9 mouse cellular contexts compared by ENCODE assay signal in genomic region chr1:179854288-179854965, GRCm38 (mm10). TPM values are rescaled to one million over a fixed set of nuclear protein-coding genes. Genes with fewer than 3 reads are reported as not detected.
DNase-seq lines count a peak whose midpoint lies in the region; ATAC-seq and TF ChIP-seq lines count a peak whose summit lies in the region.
"Had no signal": no experiment of that assay in that cellular context is flagged by ENCODE, and none has a peak within 500 bp of the region (broad histone marks: within the 10 kb centered on the region; RNA-seq: fewer than 3 reads in every experiment).

No protein-coding gene starts in this region.

- no peaks in the 10 kb centered on the region for H3K9me3 ChIP-seq in midbrain, embryonic 10.5 days (replicated peaks)
- no peaks in the 10 kb centered on the region for H3K9me3 ChIP-seq in midbrain, embryonic 14.5 days (ENCODE audit: control insufficient read depth, low read length)
- H3K9me3 ChIP-seq in limb, embryonic 14.5 days (ENCODE audit: control insufficient read depth, low read length), result no peaks in the 10 kb centered on the region
- H3K9me3 ChIP-seq in intestine, postnatal 0 days (ENCODE audit: control insufficient read depth), result no peaks in the 10 kb centered on the region
- H3K9me3 ChIP-seq in hindbrain, embryonic 14.5 days (ENCODE audit: control insufficient read depth, low read length), result no peaks in the 10 kb centered on the region
- no peaks in the 10 kb centered on the region for H3K9me3 ChIP-seq in kidney, embryonic 16.5 days (ENCODE audit: low read length)
- H3K9me3 ChIP-seq: hindbrain, embryonic 15.5 days had no signal

- peak; percentile 99 for TF ChIP-seq EP300 in heart, adult 2 months (IDR thresholded peaks at IDR 0.05; ENCODE audit: insufficient read depth, low read depth, low read length)

- intact Hi-C loops in heart, adult 2 months (cut with DNase I), result loop anchor here (10.0 kb wide), 2 partner anchors 290 to 570 kb away; no protein-coding TSS in a partner anchor

- no peaks in the 10 kb centered on the region for H3K36me3 ChIP-seq in midbrain, embryonic 10.5 days
- H3K36me3 ChIP-seq in midbrain, embryonic 14.5 days (ENCODE audit: control insufficient read depth, insufficient read depth, low read length), result no peaks in the 10 kb centered on the region
- no peaks in the 10 kb centered on the region for H3K36me3 ChIP-seq in heart, adult 2 months (ENCODE audit: control insufficient read depth, insufficient read depth, low read length)
- H3K36me3 ChIP-seq in limb, embryonic 14.5 days (ENCODE audit: control insufficient read depth, insufficient read depth, low read length), result no peaks in the 10 kb centered on the region
- no peaks in the 10 kb centered on the region for H3K36me3 ChIP-seq in intestine, postnatal 0 days (ENCODE audit: control insufficient read depth, insufficient read depth)
- no peaks in the 10 kb centered on the region for H3K36me3 ChIP-seq in hindbrain, embryonic 14.5 days (replicated peaks; ENCODE audit: control insufficient read depth, insufficient read depth)
- no peaks in the 10 kb centered on the region for H3K36me3 ChIP-seq in kidney, embryonic 16.5 days (ENCODE audit: insufficient read depth, low read length)
- H3K36me3 ChIP-seq: hindbrain, embryonic 15.5 days had no signal

- no peaks in the 10 kb centered on the region for H3K27me3 ChIP-seq in midbrain, embryonic 10.5 days (ENCODE audit: low read depth, poor library complexity, severe bottlenecking)
- no peaks in the 10 kb centered on the region for H3K27me3 ChIP-seq in midbrain, embryonic 14.5 days (ENCODE audit: control insufficient read depth, insufficient read depth, low read length)
- H3K27me3 ChIP-seq in heart, adult 2 months (ENCODE audit: control insufficient read depth, insufficient read depth, low read length), result no peaks in the 10 kb centered on the region
- no peaks in the 10 kb centered on the region for H3K27me3 ChIP-seq in limb, embryonic 14.5 days (ENCODE audit: control insufficient read depth, insufficient read depth, low read length)
- H3K27me3 ChIP-seq in intestine, postnatal 0 days (replicated peaks; ENCODE audit: control insufficient read depth, insufficient read depth, low read length), result no peaks in the 10 kb centered on the region
- no peaks in the 10 kb centered on the region for H3K27me3 ChIP-seq in hindbrain, embryonic 14.5 days (ENCODE audit: control insufficient read depth, insufficient read depth, low read length)
- H3K27me3 ChIP-seq in kidney, embryonic 16.5 days (ENCODE audit: insufficient read depth, low read length), result no peaks in the 10 kb centered on the region
- H3K27me3 ChIP-seq: hindbrain, embryonic 15.5 days had no signal

- WGBS in midbrain, embryonic 10.5 days, result 73% methylated on average over 12 of the region's 12 CpGs
- WGBS in midbrain, embryonic 14.5 days, result 59% methylated on average over 12 of the region's 12 CpGs
- WGBS in heart, adult 2 months, result 28% methylated on average over 12 of the region's 12 CpGs
- 55% methylated on average over 12 of the region's 12 CpGs for WGBS in limb, embryonic 14.5 days
- WGBS in intestine, postnatal 0 days, result 32% methylated on average over 12 of the region's 12 CpGs
- 46% methylated on average over 12 of the region's 12 CpGs for WGBS in hindbrain, embryonic 14.5 days
- WGBS in kidney, embryonic 16.5 days, result 56% methylated on average over 12 of the region's 12 CpGs

- H3K4me2 ChIP-seq in midbrain, embryonic 14.5 days (ENCODE audit: low read length), result no peak overlapping the region
- no peak overlapping the region for H3K4me2 ChIP-seq in limb, embryonic 14.5 days (replicated peaks; ENCODE audit: low read depth, low read length, severe bottlenecking)
- no peak overlapping the region for H3K4me2 ChIP-seq in intestine, postnatal 0 days (replicated peaks; ENCODE audit: low read depth)
- no peak overlapping the region for H3K4me2 ChIP-seq in hindbrain, embryonic 14.5 days (replicated peaks)
- no peak overlapping the region for H3K4me2 ChIP-seq in kidney, embryonic 16.5 days (replicated peaks; ENCODE audit: low read depth, low read length)
- H3K4me2 ChIP-seq: hindbrain, embryonic 15.5 days had no signal

- H3K4me1 ChIP-seq in midbrain, embryonic 10.5 days, result peaks cover 5% of the 10 kb centered on the region
- no peaks in the 10 kb centered on the region for H3K4me1 ChIP-seq in midbrain, embryonic 14.5 days (ENCODE audit: control insufficient read depth, insufficient read depth, low read length)
- peaks cover 9% of the 10 kb centered on the region for H3K4me1 ChIP-seq in heart, adult 2 months (ENCODE audit: control insufficient read depth, insufficient read depth, low read length)
- no peaks in the 10 kb centered on the region for H3K4me1 ChIP-seq in limb, embryonic 14.5 days (ENCODE audit: control insufficient read depth, insufficient read depth, low read length)
- no peaks in the 10 kb centered on the region for H3K4me1 ChIP-seq in intestine, postnatal 0 days (replicated peaks; ENCODE audit: control insufficient read depth, insufficient read depth, low read length)
- no peaks in the 10 kb centered on the region for H3K4me1 ChIP-seq in hindbrain, embryonic 14.5 days (replicated peaks; ENCODE audit: control insufficient read depth, insufficient read depth, low read length)
- 0 out of 2 replicates have a peak, but pooled peaks cover 5% of the 10 kb centered on the region for H3K4me1 ChIP-seq in kidney, embryonic 16.5 days (ENCODE audit: insufficient read depth, low read length)
- H3K4me1 ChIP-seq: hindbrain, embryonic 15.5 days had no signal

- H3K9ac ChIP-seq in midbrain, embryonic 14.5 days (replicated peaks; ENCODE audit: low read length), result no peak overlapping the region
- no peak overlapping the region for H3K9ac ChIP-seq in heart, adult 2 months (ENCODE audit: low read depth, low read length)
- no peak overlapping the region for H3K9ac ChIP-seq in limb, embryonic 14.5 days (ENCODE audit: low read depth, low read length, severe bottlenecking)
- H3K9ac ChIP-seq in intestine, postnatal 0 days (ENCODE audit: low read depth, low read length), result no peak overlapping the region
- no peak overlapping the region for H3K9ac ChIP-seq in hindbrain, embryonic 14.5 days
- H3K9ac ChIP-seq in kidney, embryonic 16.5 days (replicated peaks; ENCODE audit: low read length), result no peak overlapping the region
- H3K9ac ChIP-seq: hindbrain, embryonic 15.5 days had no signal

- TF ChIP-seq CTCF in heart, adult 2 months (IDR thresholded peaks at IDR 0.05), result no peak
- no peak for TF ChIP-seq CTCF in intestine, postnatal 0 days (IDR thresholded peaks at IDR 0.05; ENCODE audit: low read depth)

- H3K4me3 ChIP-seq in midbrain, embryonic 10.5 days, result no peak overlapping the region
- no peak overlapping the region for H3K4me3 ChIP-seq in midbrain, embryonic 14.5 days (replicated peaks; ENCODE audit: low read depth, low read length)
- H3K4me3 ChIP-seq in heart, adult 2 months, result no peak overlapping the region
- H3K4me3 ChIP-seq in limb, embryonic 14.5 days (replicated peaks; ENCODE audit: low read length), result no peak overlapping the region
- H3K4me3 ChIP-seq in intestine, postnatal 0 days (ENCODE audit: low read depth, low read length), result no peak overlapping the region
- no peak overlapping the region for H3K4me3 ChIP-seq in hindbrain, embryonic 14.5 days (replicated peaks; ENCODE audit: low read length)
- no peak overlapping the region for H3K4me3 ChIP-seq in kidney, embryonic 16.5 days (ENCODE audit: low read length)
- H3K4me3 ChIP-seq: hindbrain, embryonic 15.5 days had no signal

- no peak for DNase-seq in midbrain, embryonic 10.5 days (ENCODE audit: low spot score)
- DNase-seq in midbrain, embryonic 14.5 days, result no peak
- peak; percentile 55 to 77 for DNase-seq in heart, adult 2 months
- DNase-seq in limb, embryonic 14.5 days (ENCODE audit: low spot score), result no peak
- DNase-seq in skeletal muscle tissue, adult 2 months (ENCODE audit: low read depth, low spot score), result peak; percentile 36
- DNase-seq in hindbrain, embryonic 14.5 days (ENCODE audit: low spot score), result no peak

- no peak for ATAC-seq in midbrain, embryonic 14.5 days (ENCODE audit: low FRiP score, low TSS enrichment)
- no peak for ATAC-seq in limb, embryonic 14.5 days (ENCODE audit: low FRiP score, low read depth)
- no peak for ATAC-seq in intestine, postnatal 0 days
- ATAC-seq in hindbrain, embryonic 14.5 days (ENCODE audit: low FRiP score), result no peak
- no peak for ATAC-seq in kidney, embryonic 16.5 days (ENCODE audit: low FRiP score, low TSS enrichment)

- no peaks in the 10 kb centered on the region for H3K79me2 ChIP-seq in heart, adult 2 months (replicated peaks; ENCODE audit: control insufficient read depth, insufficient read depth, low read length)

- peak; percentile 45; the same call in 1 of the 2 replicates for TF ChIP-seq POLR2A in heart, adult 2 months (IDR thresholded peaks at IDR 0.05; ENCODE audit: insufficient read depth, low read depth, low read length)
- no peak for TF ChIP-seq POLR2A in limb, embryonic 14.5 days (IDR thresholded peaks at IDR 0.05; ENCODE audit: borderline replicate concordance, extremely low read depth, insufficient read depth, insufficient read length)

- H3K27ac ChIP-seq in midbrain, embryonic 10.5 days (replicated peaks), result peak overlapping the region; percentile 19; the same call in 1 of the 2 replicates
- no peak overlapping the region for H3K27ac ChIP-seq in midbrain, embryonic 14.5 days (replicated peaks; ENCODE audit: low read depth, low read length)
- H3K27ac ChIP-seq in heart, adult 2 months, result peak overlapping the region; percentile 72
- peak overlapping the region; percentile 77 for H3K27ac ChIP-seq in limb, embryonic 14.5 days (replicated peaks; ENCODE audit: low read depth, low read length)
- H3K27ac ChIP-seq in intestine, postnatal 0 days (ENCODE audit: low read depth, low read length), result no peak overlapping the region
- H3K27ac ChIP-seq in hindbrain, embryonic 14.5 days, result no peak overlapping the region
- no peak overlapping the region for H3K27ac ChIP-seq in kidney, embryonic 16.5 days (ENCODE audit: low read length)
- H3K27ac ChIP-seq: hindbrain, embryonic 15.5 days had no signal

RNA-seq across cellular contexts. Expression of gene Ahctf1, which starts 50.9 kb away (rescaled TPM):
- polyA plus RNA-seq in midbrain, embryonic 10.5 days (2016; fragmentation: Nextera tagmentation; extraction: Ambion mirVana), result 27.3 and 28.1 TPM in 2 replicates
- 19.3 and 24.2 TPM in 2 replicates for polyA plus RNA-seq in midbrain, embryonic 14.5 days (2014; fragmentation: Nextera tagmentation; extraction: Ambion mirVana)
- 10 to 100 TPM; 16.3 to 18.4 TPM for total RNA-seq in heart, adult 2 months (2021)
- polyA plus RNA-seq in heart, adult 2 months (2012; rRNA removed), result 3.9 and 7.8 TPM in 2 replicates
- 28.1 and 31.5 TPM in 2 replicates for polyA plus RNA-seq in limb, embryonic 14.5 days (2012; rRNA removed)
- polyA plus RNA-seq in limb, embryonic 14.5 days (2014; fragmentation: Nextera tagmentation; extraction: Ambion mirVana), result 28.2 and 30.6 TPM in 2 replicates
- 8.8 and 9.4 TPM in 2 replicates for polyA plus RNA-seq in intestine, postnatal 0 days (2015; fragmentation: Nextera tagmentation; extraction: Ambion mirVana)
- 17.5 and 19.2 TPM in 2 replicates for polyA plus RNA-seq in hindbrain, embryonic 14.5 days (2014; fragmentation: Nextera tagmentation; extraction: Ambion mirVana)
- polyA plus RNA-seq in kidney, embryonic 16.5 days (2015; fragmentation: Nextera tagmentation; extraction: Ambion mirVana), result 21.2 and 26.0 TPM in 2 replicates

RNA-seq across cellular contexts. Expression of gene Gm10518, which starts 51.3 kb away (rescaled TPM):
- 0.10 and 0.31 TPM in 2 replicates for polyA plus RNA-seq in midbrain, embryonic 10.5 days (2016; fragmentation: Nextera tagmentation; extraction: Ambion mirVana)
- polyA plus RNA-seq in midbrain, embryonic 14.5 days (2014; fragmentation: Nextera tagmentation; extraction: Ambion mirVana), result not detected in 2 replicates
- not detected for total RNA-seq in heart, adult 2 months (2021)
- not detected in 2 replicates for polyA plus RNA-seq in heart, adult 2 months (2012; rRNA removed)
- polyA plus RNA-seq in limb, embryonic 14.5 days (2012; rRNA removed), result not detected in 2 replicates
- polyA plus RNA-seq in limb, embryonic 14.5 days (2014; fragmentation: Nextera tagmentation; extraction: Ambion mirVana), result 0.25 TPM in 1 of 2 replicates, not detected in the other
- not detected in 2 replicates for polyA plus RNA-seq in intestine, postnatal 0 days (2015; fragmentation: Nextera tagmentation; extraction: Ambion mirVana)
- polyA plus RNA-seq in hindbrain, embryonic 14.5 days (2014; fragmentation: Nextera tagmentation; extraction: Ambion mirVana), result 0.27 TPM in 1 of 2 replicates, not detected in the other
- not detected in 2 replicates for polyA plus RNA-seq in kidney, embryonic 16.5 days (2015; fragmentation: Nextera tagmentation; extraction: Ambion mirVana)

Comparison
In these comparisons a context has a peak if more than half of its experiments do, and no peak if none do; other contexts are left out.
1. H3K27ac ChIP-seq: peak in midbrain, embryonic 10.5 days (single experiment), heart, adult 2 months (single experiment) and limb, embryonic 14.5 days (single experiment); none in midbrain, embryonic 14.5 days (single experiment), intestine, postnatal 0 days (single experiment), hindbrain, embryonic 14.5 days (single experiment) and kidney, embryonic 16.5 days (single experiment).
2. DNase-seq: peak in heart, adult 2 months (2 of 2) and skeletal muscle tissue, adult 2 months (single experiment); none in midbrain, embryonic 10.5 days (single experiment), midbrain, embryonic 14.5 days (single experiment), limb, embryonic 14.5 days (single experiment) and hindbrain, embryonic 14.5 days (single experiment).